Mouse (Mus musculus): Measurements from ENCODE around the gene Mast4.

DNA sequence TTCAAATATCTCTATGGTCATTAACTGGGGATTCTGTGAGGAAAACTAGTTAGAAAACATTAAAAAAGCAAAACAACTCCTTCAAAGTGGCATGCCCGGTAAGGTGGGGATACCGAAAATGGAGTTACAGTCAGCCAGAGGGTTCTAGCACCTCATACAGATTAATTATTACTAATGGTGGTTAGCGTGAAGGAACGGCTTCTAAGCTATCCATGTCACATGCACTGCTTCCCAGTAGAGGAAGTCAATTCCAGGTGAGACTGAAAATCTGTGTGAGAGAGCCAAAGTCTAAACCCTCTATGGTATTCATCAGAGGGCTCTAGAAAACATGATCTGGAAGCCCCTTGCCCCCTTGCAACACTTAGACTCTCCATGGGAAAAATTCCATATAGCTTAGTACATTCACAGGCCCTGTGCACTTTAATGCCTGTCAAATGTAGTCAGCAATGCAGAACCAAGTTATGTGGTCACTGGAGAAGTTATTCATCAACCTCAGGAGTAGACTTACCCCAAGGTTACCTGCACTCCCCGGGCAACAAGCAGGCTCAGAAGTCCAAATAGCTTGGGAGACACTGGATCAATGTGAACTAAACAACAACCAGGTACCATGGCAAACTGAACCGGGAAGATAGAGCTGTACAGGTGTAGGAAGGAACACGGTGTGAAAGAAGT, 96.1 kb downstream of the Mast4 start:
- TF ChIP-seq CTCF (IDR thresholded peaks at IDR 0.05; ENCODE audit: low read depth) (no peak), EP300 (IDR thresholded peaks at IDR 0.05; ENCODE audit: low read depth) (no peak)
